Mouse (Mus musculus) thymus, postnatal 36 days (tissue): Measurements from ENCODE around the gene Gsta3.
"Not testable (repeated sequence)": the region's sequence is repeated elsewhere in the genome, so short reads cannot be mapped to it uniquely, and the experiment has no call there.

Experiments
- DNase-seq, 2 experiments: peaks; one replicate each; pipeline ENCODE4 v3.0.0; 2022; ENCODE audit warnings: mixed read lengths in 2 of 2

The Gsta3 gene

GRCm38 (mm10) chr1:21239911-21240898 lies at the start of gene Gsta3:
Gsta3 (plus strand) TSS chr1:21240589.
- DNase-seq = no peak

GRCm38 (mm10) chr1:21206241-21206640 lies 34.1 kb upstream of the Gsta3 start:
- no peak for DNase-seq

- DNase-seq = not testable (repeated sequence)
Observed at GRCm38 (mm10) chr1:21213537-21213936, 26.9 kb upstream of the Gsta3 start.

GRCm38 (mm10) chr1:21213991-21214692 lies 26.2 kb upstream of the Gsta3 start:
- not testable (repeated sequence) for DNase-seq

GRCm38 (mm10) chr1:21218489-21218919 lies 21.9 kb upstream of the Gsta3 start, which contains the start of gene Tmem14a:
Tmem14a (plus strand) TSS chr1:21218575.
- DNase-seq = peak; percentile 92

GRCm38 (mm10) chr1:21227756-21228395 lies 12.5 kb upstream of the Gsta3 start:
- no peak for DNase-seq

GRCm38 (mm10) chr1:21228740-21229722 lies 11.4 kb upstream of the Gsta3 start:
- not testable (repeated sequence) for DNase-seq

GRCm38 (mm10) chr1:21230376-21230775 lies 10.0 kb upstream of the Gsta3 start:
- DNase-seq = no peak

- no peak for DNase-seq
Observed at GRCm38 (mm10) chr1:21231744-21232464, 8.5 kb upstream of the Gsta3 start.

- DNase-seq = no peak
Observed at GRCm38 (mm10) chr1:21232516-21232915, 7.9 kb upstream of the Gsta3 start.

GRCm38 (mm10) chr1:21235359-21235758 lies 5.0 kb upstream of the Gsta3 start:
- DNase-seq = no peak

- no peak for DNase-seq
Observed at GRCm38 (mm10) chr1:21241096-21241495, 707 bp downstream of the Gsta3 start.

- no peak for DNase-seq
Observed at GRCm38 (mm10) chr1:21244290-21244960, 4.0 kb downstream of the Gsta3 start.

GRCm38 (mm10) chr1:21246136-21246535 lies 5.7 kb downstream of the Gsta3 start:
- no peak for DNase-seq

- no peak for DNase-seq
Observed at GRCm38 (mm10) chr1:21247896-21248295, 7.5 kb downstream of the Gsta3 start.

- DNase-seq = no peak
Observed at GRCm38 (mm10) chr1:21248560-21249390, 8.4 kb downstream of the Gsta3 start.

GRCm38 (mm10) chr1:21251661-21252060 lies 11.3 kb downstream of the Gsta3 start:
- no peak for DNase-seq

- no peak for DNase-seq
Observed at GRCm38 (mm10) chr1:21252566-21253302, 12.3 kb downstream of the Gsta3 start.

- DNase-seq = no peak
Observed at GRCm38 (mm10) chr1:21253303-21253650, 12.9 kb downstream of the Gsta3 start.
